Mouse (Mus musculus): ENCODE data around the gene Mpv17l. TPM values are rescaled to one million over a fixed set of nuclear protein-coding genes. Genes with fewer than 3 reads are reported as not detected.
A peak's percentile ranks its signal among the peaks of the same experiment; 100 is the strongest.
"Not testable (repeated sequence)": the region's sequence is repeated elsewhere in the genome, so short reads cannot be mapped to it uniquely, and the experiment has no call there.

Mpv17l gene
- total RNA-seq, 1 experiment = 8.4 TPM

GRCm38 (mm10) chr16:13921781-13922180 lies 18.8 kb downstream of the Mpv17l start:
- in situ Hi-C loops (cut with MboI; ENCODE audit: low sequenced_read_pairs in 2 of 2, unreplicated experiment in 2 of 2) = no loop called here

DNA sequence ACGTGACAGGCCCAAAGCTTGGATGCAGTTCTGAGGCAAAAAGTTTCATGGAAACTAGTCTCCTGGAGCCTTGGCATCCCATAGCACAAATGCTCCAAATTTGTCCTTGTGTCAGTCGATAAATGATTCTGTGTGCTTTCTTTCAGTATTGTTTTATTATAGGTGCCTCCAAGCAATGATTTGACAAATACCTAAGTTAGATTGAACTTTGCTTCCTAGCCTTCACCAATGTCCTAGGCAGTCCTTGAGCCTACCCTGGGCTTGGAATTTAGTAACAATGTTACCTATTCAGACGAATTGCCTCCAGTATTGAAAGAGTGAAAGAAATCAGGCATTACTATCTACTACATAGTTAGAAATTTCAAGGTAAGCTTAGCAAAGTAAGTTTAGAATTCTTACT lies 19.5 kb downstream of the Mpv17l start:
- H3K4me3 ChIP-seq (ENCODE audit: insufficient read depth in 1 of 2, low read depth in 1 of 2, low read length in 2 of 2, poor library complexity in 1 of 2, severe bottlenecking in 1 of 2); H3K36me3 ChIP-seq (ENCODE audit: control insufficient read depth, insufficient read depth, low read length, poor library complexity, severe bottlenecking); DNase-seq (ENCODE audit: low read depth, low spot score); H3K27ac ChIP-seq (ENCODE audit: insufficient read depth, low read depth, low read length, poor library complexity, severe bottlenecking); H3K9me3 ChIP-seq (ENCODE audit: control insufficient read depth, insufficient read depth, low read depth, low read length); in situ Hi-C loops (cut with MboI; ENCODE audit: low sequenced_read_pairs in 2 of 2, unreplicated experiment in 2 of 2); H3K4me1 ChIP-seq (ENCODE audit: control insufficient read depth in 2 of 2, insufficient read depth in 2 of 2, low read length in 2 of 2, poor library complexity in 1 of 2); H3K9ac ChIP-seq (ENCODE audit: insufficient read depth, low read depth, low read length, poor library complexity, severe bottlenecking): not testable (repeated sequence)

More at GRCm38 (mm10) chr16:13921781-13922180, 18.8 kb downstream of the Mpv17l start:
- Histone ChIP-seq H3K9ac (ENCODE audit: insufficient read depth, low read depth, low read length, poor library complexity, severe bottlenecking) (no peak overlapping the region), H3K9me3 (ENCODE audit: control insufficient read depth, insufficient read depth, low read depth, low read length) (no peaks in the 10 kb centered on the region), H3K4me1 (ENCODE audit: control insufficient read depth in 2 of 2, insufficient read depth in 2 of 2, low read length in 2 of 2, poor library complexity in 1 of 2) (peaks cover 0 to 3% of the 10 kb centered on the region in 2 experiments; a peak in 1 of 4 replicates), H3K27ac (ENCODE audit: insufficient read depth, low read depth, low read length, poor library complexity, severe bottlenecking) (no peak overlapping the region), H3K4me3 (ENCODE audit: insufficient read depth in 1 of 2, low read depth in 1 of 2, low read length in 2 of 2, poor library complexity in 1 of 2, severe bottlenecking in 1 of 2) (no peak overlapping the region), H3K36me3 (ENCODE audit: control insufficient read depth, insufficient read depth, low read length, poor library complexity, severe bottlenecking) (no peaks in the 10 kb centered on the region; the same call in 1 of the 2 replicates)
- DNase-seq (ENCODE audit: low read depth, low spot score) = no peak
- TF ChIP-seq MAFK (IDR thresholded peaks at IDR 0.05; ENCODE audit: insufficient read depth, low read depth, low read length) = no peak
- no peak for TF ChIP-seq ZC3H11A (IDR thresholded peaks at IDR 0.05; ENCODE audit: borderline replicate concordance, low read depth, low read length)
- no peak for TF ChIP-seq ZNF384 (IDR thresholded peaks at IDR 0.05; ENCODE audit: low read depth, low read length)
- TF ChIP-seq HCFC1 (IDR thresholded peaks at IDR 0.05; ENCODE audit: borderline replicate concordance, insufficient read depth, low read length) = no peak
- no peak for TF ChIP-seq CHD2 (IDR thresholded peaks at IDR 0.05; ENCODE audit: low read depth, low read length)

DNA sequence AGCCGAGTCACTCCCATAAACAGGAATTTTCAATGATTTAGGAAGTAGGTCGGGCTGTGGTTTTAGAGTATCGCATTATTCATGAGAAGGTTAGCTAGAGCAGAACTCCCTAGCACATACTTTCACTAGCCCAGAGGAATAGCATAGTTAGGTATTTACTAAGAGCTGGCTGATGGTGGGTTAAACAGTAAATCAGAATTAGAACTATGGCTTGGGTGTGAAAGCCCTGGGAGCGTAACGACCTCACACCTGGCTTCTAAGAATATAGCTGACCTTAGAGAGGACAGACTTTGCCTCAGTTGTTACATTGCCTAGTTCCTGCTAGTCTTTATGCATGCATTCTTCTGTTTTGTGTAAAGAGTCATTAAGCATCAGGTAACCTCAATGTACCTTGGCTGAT lies 20.0 kb downstream of the Mpv17l start:
- H3K36me3 ChIP-seq (ENCODE audit: control insufficient read depth, insufficient read depth, low read length, poor library complexity, severe bottlenecking); H3K9ac ChIP-seq (ENCODE audit: insufficient read depth, low read depth, low read length, poor library complexity, severe bottlenecking); H3K27ac ChIP-seq (ENCODE audit: insufficient read depth, low read depth, low read length, poor library complexity, severe bottlenecking); in situ Hi-C loops (cut with MboI; ENCODE audit: low sequenced_read_pairs in 2 of 2, unreplicated experiment in 2 of 2); H3K4me3 ChIP-seq (ENCODE audit: insufficient read depth in 1 of 2, low read depth in 1 of 2, low read length in 2 of 2, poor library complexity in 1 of 2, severe bottlenecking in 1 of 2); DNase-seq (ENCODE audit: low read depth, low spot score); H3K9me3 ChIP-seq (ENCODE audit: control insufficient read depth, insufficient read depth, low read depth, low read length); H3K4me1 ChIP-seq (ENCODE audit: control insufficient read depth in 2 of 2, insufficient read depth in 2 of 2, low read length in 2 of 2, poor library complexity in 1 of 2): not testable (repeated sequence)

DNA sequence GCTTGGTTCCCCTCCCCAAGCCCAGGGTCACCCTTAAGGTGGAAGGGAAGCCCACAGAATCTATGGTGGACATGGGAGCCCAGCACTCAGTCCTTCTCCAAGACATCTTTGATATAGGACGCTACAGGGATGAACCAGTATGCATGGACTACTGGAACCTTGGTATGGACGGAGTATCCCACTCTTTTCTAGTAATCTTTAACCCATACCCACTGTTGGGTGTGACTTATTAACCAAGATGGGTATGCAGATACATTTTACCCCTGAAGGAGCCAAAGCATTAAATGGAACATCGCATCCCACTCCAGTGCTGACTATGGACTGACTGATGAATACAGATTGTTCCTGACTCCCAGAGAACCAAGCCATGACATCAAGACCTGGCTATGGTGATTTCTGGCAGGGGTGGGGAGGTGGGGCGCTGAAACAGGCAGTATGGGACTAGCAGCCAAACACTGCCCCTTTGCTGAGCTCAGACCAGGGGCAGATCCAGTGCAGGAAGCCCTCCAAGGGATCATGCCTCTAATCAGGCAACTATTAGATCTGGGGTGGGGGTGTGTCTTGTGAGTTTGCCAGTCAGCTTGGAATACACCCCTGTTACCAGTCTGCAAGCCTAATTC lies 24.6 kb downstream of the Mpv17l start:
- in situ Hi-C loops (cut with MboI; ENCODE audit: low sequenced_read_pairs in 2 of 2, unreplicated experiment in 2 of 2) = no loop called here
- H3K36me3 ChIP-seq (ENCODE audit: control insufficient read depth, insufficient read depth, low read length, poor library complexity, severe bottlenecking) = peaks cover 2% of the 10 kb centered on the region; the same call in 1 of the 2 replicates
- H3K9me3 ChIP-seq (ENCODE audit: control insufficient read depth, insufficient read depth, low read depth, low read length) = 0 out of 2 replicates have a peak, but pooled peaks cover 1% of the 10 kb centered on the region
- no peak for DNase-seq (ENCODE audit: low read depth, low spot score)
- no peak for TF ChIP-seq CHD2 (IDR thresholded peaks at IDR 0.05; ENCODE audit: low read depth, low read length)
- no peak for TF ChIP-seq HCFC1 (IDR thresholded peaks at IDR 0.05; ENCODE audit: borderline replicate concordance, insufficient read depth, low read length)
- TF ChIP-seq MAFK (IDR thresholded peaks at IDR 0.05; ENCODE audit: insufficient read depth, low read depth, low read length) = no peak
- no peak for TF ChIP-seq ZNF384 (IDR thresholded peaks at IDR 0.05; ENCODE audit: low read depth, low read length)
- no peak for TF ChIP-seq ZC3H11A (IDR thresholded peaks at IDR 0.05; ENCODE audit: borderline replicate concordance, low read depth, low read length)
- H3K27ac ChIP-seq (ENCODE audit: insufficient read depth, low read depth, low read length, poor library complexity, severe bottlenecking) = no peak overlapping the region
- H3K4me1 ChIP-seq (ENCODE audit: control insufficient read depth in 2 of 2, insufficient read depth in 2 of 2, low read length in 2 of 2, poor library complexity in 1 of 2) = no peaks in the 10 kb centered on the region
- no peak overlapping the region for H3K9ac ChIP-seq (ENCODE audit: insufficient read depth, low read depth, low read length, poor library complexity, severe bottlenecking)
- H3K4me3 ChIP-seq (ENCODE audit: insufficient read depth in 1 of 2, low read depth in 1 of 2, low read length in 2 of 2, poor library complexity in 1 of 2, severe bottlenecking in 1 of 2) = no peak overlapping the region

GRCm38 (mm10) chr16:13940139-13940846 lies 37.3 kb downstream of the Mpv17l start:
- DNase-seq (ENCODE audit: low read depth, low spot score) = peak; percentile 81
- peaks cover 0 to 2% of the 10 kb centered on the region in 2 experiments; a peak in 1 of 4 replicates for H3K4me1 ChIP-seq (ENCODE audit: control insufficient read depth in 2 of 2, insufficient read depth in 2 of 2, low read length in 2 of 2, poor library complexity in 1 of 2)
- H3K9ac ChIP-seq (ENCODE audit: insufficient read depth, low read depth, low read length, poor library complexity, severe bottlenecking) = peak overlapping the region; percentile 80
- H3K4me3 ChIP-seq (ENCODE audit: insufficient read depth in 1 of 2, low read depth in 1 of 2, low read length in 2 of 2, poor library complexity in 1 of 2, severe bottlenecking in 1 of 2) = peak overlapping the region; percentile 64 to 91
- no peaks in the 10 kb centered on the region for H3K9me3 ChIP-seq (ENCODE audit: control insufficient read depth, insufficient read depth, low read depth, low read length)
- H3K27ac ChIP-seq (ENCODE audit: insufficient read depth, low read depth, low read length, poor library complexity, severe bottlenecking) = no peak overlapping the region
- in situ Hi-C loops (cut with MboI; ENCODE audit: low sequenced_read_pairs in 2 of 2, unreplicated experiment in 2 of 2) = no loop called here
- H3K36me3 ChIP-seq (ENCODE audit: control insufficient read depth, insufficient read depth, low read length, poor library complexity, severe bottlenecking) = no peaks in the 10 kb centered on the region
- TF ChIP-seq HCFC1 (IDR thresholded peaks at IDR 0.05; ENCODE audit: borderline replicate concordance, insufficient read depth, low read length) = no peak
- TF ChIP-seq CHD2 (IDR thresholded peaks at IDR 0.05; ENCODE audit: low read depth, low read length) = no peak
- TF ChIP-seq ZC3H11A (IDR thresholded peaks at IDR 0.05; ENCODE audit: borderline replicate concordance, low read depth, low read length) = no peak
- no peak for TF ChIP-seq MAFK (IDR thresholded peaks at IDR 0.05; ENCODE audit: insufficient read depth, low read depth, low read length)
- no peak for TF ChIP-seq ZNF384 (IDR thresholded peaks at IDR 0.05; ENCODE audit: low read depth, low read length)
